Mouse (Mus musculus) gastrocnemius, postnatal 14 days (tissue): ENCODE data around the gene Matn1. TPM values are rescaled to one million over a fixed set of nuclear protein-coding genes. Genes with fewer than 3 reads are reported as not detected.

Experiments
- DNase-seq: peaks from one replicate; pipeline ENCODE4 v3.0.0; 2021; ENCODE audit warnings: mixed read lengths
- intact Hi-C: fragments of 180-260 bp; cut with DNase I; formaldehyde crosslinking; loops from one replicate; pipeline ENCODE4 v1.15.1; 2025; ENCODE audit warnings: low total_unique reads
- long read RNA-seq, 2 experiments: library from polyadenylated mRNA; stranded (forward); transcript quantifications; one replicate each; pipeline ENCODE4 v2.0.0; 2021
- total RNA-seq, 2 experiments: library from RNA; stranded (reverse); gene quantifications; 2 replicates each; pipeline ENCODE4 v1.2.3; 2021

Matn1 gene
- not detected for total RNA-seq
- long read RNA-seq, experiment 1 = 0 reads
- long read RNA-seq, experiment 2 = 0 reads

- DNase-seq = no peak
- intact Hi-C loops = no loop called here
Observed at GRCm38 (mm10) chr4:130944112-130944511, at the start of gene Matn1. Gene Matn1 (plus strand): TSS chr4:130944385.

DNA sequence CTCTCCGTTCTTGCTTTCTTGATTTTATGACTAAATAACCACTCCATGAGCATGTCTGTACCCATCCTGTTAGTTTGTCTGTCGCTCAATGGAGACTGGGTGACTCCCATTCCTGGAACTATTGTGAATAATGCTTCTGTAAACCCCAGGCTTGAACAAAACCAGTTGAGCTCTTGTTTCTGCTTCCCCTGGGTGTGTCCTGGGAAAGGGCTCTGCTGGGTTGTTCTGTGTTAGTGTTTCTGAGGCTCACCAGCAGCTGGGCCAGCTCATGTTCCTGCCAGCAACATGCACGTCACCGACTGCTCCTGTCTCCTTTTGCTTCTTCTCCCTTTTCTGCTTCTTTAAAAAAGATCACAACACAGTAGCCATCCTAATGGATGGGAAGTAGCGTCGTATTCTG is 48.5 kb upstream of the Matn1 start:
- DNase-seq = no peak
- intact Hi-C loops = loop anchor here (5.0 kb wide), 1 partner anchor 52 kb away; no protein-coding TSS in a partner anchor

DNA sequence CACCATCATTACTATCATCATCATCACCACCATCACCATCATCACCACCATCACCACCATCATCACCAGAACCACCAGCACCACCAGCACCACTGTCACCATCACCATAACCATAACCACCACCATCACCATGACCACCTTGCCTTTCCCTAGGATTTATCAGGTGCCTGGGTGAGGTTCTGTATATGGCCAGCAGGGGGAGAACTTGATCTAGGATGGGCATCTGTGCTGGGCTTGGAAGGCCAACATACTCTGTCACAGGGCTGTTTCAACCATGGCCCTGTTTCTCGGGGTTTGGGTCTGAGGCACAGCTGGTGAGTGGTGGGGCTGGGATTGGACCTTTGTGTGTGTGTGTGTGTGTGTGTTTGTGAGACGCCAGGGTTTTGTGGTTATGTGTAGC is 47.8 kb upstream of the Matn1 start:
- peak; percentile 38 for DNase-seq
- intact Hi-C loops = loop anchor here (5.0 kb wide), 1 partner anchor 51 kb away; no protein-coding TSS in a partner anchor

DNA sequence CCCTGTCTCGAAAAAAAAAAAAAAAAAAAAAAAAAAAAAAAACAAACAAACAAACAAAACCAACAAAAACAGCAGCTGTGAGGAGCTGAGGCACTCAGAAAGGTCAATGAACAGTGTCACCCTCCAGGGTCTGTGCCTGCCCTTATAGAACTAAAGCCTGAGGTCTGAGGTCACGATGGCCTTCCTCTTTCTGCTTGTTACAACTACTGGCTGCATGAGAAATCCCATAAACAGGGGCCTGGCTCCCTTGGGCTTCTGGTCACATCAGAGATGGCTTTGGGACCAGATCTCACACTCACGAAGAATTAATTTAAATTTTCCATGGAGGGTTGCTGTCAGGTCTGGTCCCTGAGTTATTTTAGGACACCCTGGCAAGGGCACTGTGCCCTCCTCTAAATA is 44.8 kb upstream of the Matn1 start:
- DNase-seq = no peak
- intact Hi-C loops = loop anchor here (5.0 kb wide), 1 partner anchor 48 kb away; no protein-coding TSS in a partner anchor

- no peak for DNase-seq
Observed at GRCm38 (mm10) chr4:130899782-130900427, 44.3 kb upstream of the Matn1 start.

DNA sequence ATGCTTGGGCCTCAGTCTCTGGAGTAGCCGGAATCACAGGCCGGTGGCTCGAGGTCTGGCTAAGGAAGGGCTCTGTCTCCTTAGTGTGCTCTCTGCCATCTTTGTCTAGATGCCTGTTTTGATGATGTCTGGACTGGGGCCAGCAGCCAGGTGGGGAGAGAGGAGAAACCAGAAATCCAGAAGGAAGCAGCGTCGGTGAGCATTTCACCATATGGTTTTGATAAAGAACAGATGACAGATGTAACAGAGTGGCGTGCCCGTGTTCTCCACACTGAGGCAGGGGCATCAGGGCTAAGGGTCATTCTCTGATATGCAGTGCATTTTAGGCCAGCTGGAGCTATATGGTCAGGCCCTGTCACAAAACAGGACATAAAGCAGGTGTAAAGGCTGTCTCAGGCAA is 43.4 kb upstream of the Matn1 start:
- no peak for DNase-seq
- intact Hi-C loops = no loop called here

More at GRCm38 (mm10) chr4:130899782-130900427, 44.3 kb upstream of the Matn1 start:
- intact Hi-C loops = loop anchor here (5.0 kb wide), 1 partner anchor 47 kb away; no protein-coding TSS in a partner anchor

GRCm38 (mm10) chr4:130902289-130902781 is 41.9 kb upstream of the Matn1 start:
- intact Hi-C loops = no loop called here
- no peak for DNase-seq

- intact Hi-C loops = no loop called here
Observed at GRCm38 (mm10) chr4:130905025-130905424, 39.2 kb upstream of the Matn1 start.

DNA sequence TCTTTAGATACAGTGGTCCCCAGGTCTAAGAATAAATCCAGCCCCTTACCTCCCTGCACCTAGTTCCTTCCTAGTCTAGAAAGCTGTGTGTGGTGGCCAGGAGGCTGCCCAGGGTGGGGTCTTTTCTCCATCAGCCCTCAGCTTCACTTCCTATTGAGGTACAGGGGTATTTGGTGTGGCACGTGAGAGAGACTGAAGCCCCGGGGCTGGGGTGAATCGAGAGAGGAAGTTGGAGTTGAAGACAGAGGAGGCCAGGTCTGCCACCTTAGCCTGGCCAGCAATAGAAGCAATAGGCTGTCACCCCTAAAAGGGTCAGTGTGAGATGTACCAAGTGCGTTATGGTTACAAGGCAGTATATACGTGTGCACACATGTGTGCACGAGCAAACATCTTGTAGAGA is 38.3 kb upstream of the Matn1 start:
- DNase-seq = no peak
- intact Hi-C loops = no loop called here

More at GRCm38 (mm10) chr4:130905025-130905424, 39.2 kb upstream of the Matn1 start:
- no peak for DNase-seq

GRCm38 (mm10) chr4:130906296-130906695 is 37.9 kb upstream of the Matn1 start:
- intact Hi-C loops = no loop called here
- DNase-seq = peak; percentile 85

- intact Hi-C loops = no loop called here
- no peak for DNase-seq
Observed at GRCm38 (mm10) chr4:130907200-130908069, 36.8 kb upstream of the Matn1 start.

DNA sequence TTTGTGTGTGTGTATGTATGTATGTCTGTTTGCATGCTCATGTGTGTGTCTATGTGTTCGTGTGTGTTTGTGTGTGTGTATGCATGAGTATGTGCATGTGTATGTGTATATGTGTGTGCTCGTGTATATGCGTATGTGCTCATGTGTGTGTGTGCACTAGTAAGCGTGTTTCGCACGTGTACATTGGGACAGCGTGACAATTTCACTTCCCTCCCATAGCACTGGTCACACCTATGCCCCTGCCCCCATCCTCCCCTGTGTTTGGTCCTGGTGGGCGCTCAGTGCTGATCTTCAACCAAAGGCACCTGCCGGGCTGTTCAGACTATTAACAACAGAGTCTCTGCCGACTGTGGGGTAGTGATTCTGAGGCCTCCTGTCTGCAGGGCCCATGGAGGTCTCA is 36.1 kb upstream of the Matn1 start:
- intact Hi-C loops = no loop called here
- DNase-seq = no peak

- no peak for DNase-seq
- intact Hi-C loops = no loop called here
Observed at GRCm38 (mm10) chr4:130909167-130909874, 34.9 kb upstream of the Matn1 start.

DNA sequence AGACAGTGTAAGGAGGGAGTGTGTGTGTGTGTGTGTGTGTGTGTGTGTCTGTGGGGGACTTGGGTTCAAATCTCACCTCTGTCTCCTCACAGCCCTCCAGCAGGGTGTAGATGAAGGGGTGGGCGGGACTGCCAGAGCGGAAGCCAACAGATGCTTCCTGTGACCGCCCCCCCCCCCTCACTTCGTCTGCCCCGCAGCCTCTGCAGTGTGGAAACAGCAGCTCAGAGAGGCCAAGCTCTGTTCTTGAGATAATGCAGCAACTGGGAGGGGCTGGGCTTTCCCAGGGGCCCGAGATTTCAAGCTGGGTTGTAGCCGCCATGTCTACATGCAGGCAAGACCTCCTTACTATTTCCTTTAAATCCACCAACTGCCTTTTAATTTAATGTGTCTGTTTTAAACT is 33.5 kb upstream of the Matn1 start:
- no peak for DNase-seq
- intact Hi-C loops = no loop called here

DNA sequence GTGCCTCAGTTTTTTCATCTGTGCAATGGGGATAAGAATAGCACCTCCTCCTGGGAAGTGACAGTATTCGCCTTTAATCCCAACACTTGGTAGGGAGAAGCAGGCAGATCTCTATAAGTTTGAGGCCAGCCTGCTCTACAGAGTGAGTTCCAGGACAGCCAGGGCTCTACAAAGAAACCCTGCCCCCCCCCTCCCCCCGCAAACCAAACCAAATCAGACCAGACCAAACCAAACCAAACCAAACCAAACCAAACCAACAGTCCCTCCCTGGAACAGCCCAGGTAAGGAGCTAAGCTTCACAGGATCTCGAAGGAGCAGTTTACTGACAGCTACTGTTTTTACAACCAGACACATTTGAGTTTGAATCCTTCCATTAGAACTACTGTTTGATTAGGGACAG is 31.6 kb upstream of the Matn1 start:
- DNase-seq = no peak
- intact Hi-C loops = no loop called here

DNA sequence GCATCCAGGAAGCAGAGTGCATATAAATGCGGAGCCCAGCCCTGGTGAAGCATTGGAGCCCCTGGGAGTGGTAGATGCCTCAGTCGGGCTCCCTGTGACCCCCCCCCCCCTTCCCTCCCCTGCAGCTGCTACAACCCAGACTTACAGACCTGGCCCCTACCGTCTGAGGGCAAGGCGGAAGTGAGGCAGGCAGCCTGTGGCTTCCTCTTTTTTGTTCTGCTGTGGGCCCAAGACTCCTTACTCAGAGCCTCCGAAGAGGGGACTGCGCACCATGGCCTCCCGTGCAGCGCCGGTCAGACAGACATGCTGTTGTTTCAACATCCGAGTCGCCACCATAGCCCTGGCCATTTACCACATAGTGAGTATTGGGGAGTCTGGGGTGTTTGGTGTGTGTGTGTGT is 31.1 kb upstream of the Matn1 start, which contains the start of gene Laptm5:
Gene Laptm5, plus strand, starts transcription at position 49 of the 400 bp plus-strand sequence.
- no peak for DNase-seq
- intact Hi-C loops = no loop called here

GRCm38 (mm10) chr4:130913511-130913910 is 30.7 kb upstream of the Matn1 start:
- intact Hi-C loops = no loop called here

DNA sequence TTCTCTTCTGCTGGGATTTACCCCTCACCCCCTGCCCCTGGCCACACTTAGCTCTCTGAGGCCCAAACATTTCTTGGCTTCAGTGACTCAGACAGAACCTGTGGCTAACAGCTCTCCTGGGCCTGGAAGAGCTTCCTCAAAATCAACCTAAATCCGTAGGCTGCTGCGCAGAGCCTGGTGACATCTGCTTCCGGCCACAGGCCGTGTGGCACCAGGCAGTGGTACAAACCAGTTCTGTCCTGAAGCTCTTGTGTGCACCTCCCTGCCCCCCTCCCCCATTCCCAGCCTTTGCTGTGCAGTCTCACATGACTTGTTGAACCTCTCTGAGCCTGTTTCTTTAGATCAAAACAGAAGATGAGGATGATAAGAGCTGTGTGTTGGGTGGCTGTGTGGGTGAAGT is 30.2 kb upstream of the Matn1 start:
- intact Hi-C loops = no loop called here
- no peak for DNase-seq

More at GRCm38 (mm10) chr4:130913511-130913910, 30.7 kb upstream of the Matn1 start:
- DNase-seq = no peak

DNA sequence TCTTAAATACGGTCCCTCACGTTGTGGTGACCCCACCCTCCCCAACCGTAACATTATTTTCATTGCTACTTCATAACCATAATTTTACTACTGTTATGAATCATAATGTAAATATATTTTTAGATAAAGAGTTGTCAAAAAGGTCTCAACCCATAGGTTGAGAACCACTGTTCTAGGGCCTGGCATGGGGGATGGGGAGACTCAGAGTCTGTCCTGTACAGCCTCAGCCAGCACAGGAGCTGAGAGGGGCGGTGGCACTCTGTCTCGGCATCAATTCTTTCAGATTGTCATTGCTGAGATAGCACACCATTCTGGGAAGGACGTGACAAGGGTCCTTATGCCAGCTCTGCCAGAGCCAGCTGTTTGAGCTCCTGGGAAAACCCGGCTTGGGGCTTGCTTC is 29.7 kb upstream of the Matn1 start:
- intact Hi-C loops = no loop called here
- DNase-seq = no peak
